Mouse (Mus musculus) MEL (cell line): Measurements from ENCODE around the gene Morn3. TPM values are rescaled to one million over a fixed set of nuclear protein-coding genes. Genes with fewer than 3 reads are reported as not detected.

Experiments
- DNase-seq: peaks from one replicate; pipeline ENCODE4 v3.0.0; 2011; ENCODE audit warnings: low read depth, low spot score
- H3K27ac ChIP-seq: 2 replicates; pipeline ENCODE4 v1.5.1; 2012; ENCODE audit warnings: low read depth, mild to moderate bottlenecking, control low read depth, low read length, moderate library complexity; ENCODE audit not compliant: control insufficient read depth
- H3K27me3 ChIP-seq, 2 experiments: fragments of 150-350 bp in 1 of 2; sonication (generic) in 1 of 2; 2 replicates each; pipeline ENCODE4 v1.6.1; 2012; ENCODE audit warnings: low read length in 2 of 2, mild to moderate bottlenecking in 2 of 2, improper control_type of control experiment in 1 of 2, moderate library complexity in 1 of 2; ENCODE audit not compliant: insufficient read depth in 2 of 2, control insufficient read depth in 1 of 2
- H3K36me3 ChIP-seq, 2 experiments: 2 replicates each; pipeline ENCODE4 v1.6.1; 2012 to 2014; ENCODE audit warnings: low read length in 2 of 2, improper control_type of control experiment in 1 of 2, inconsistent platforms in 1 of 2, mild to moderate bottlenecking in 1 of 2; ENCODE audit not compliant: insufficient read depth in 2 of 2, control insufficient read depth in 1 of 2
- H3K4me1 ChIP-seq, 2 experiments: fragments of 150-350 bp in 1 of 2; sonication (generic) in 1 of 2; 2 replicates each; pipeline ENCODE4 v1.6.1; 2012; ENCODE audit warnings: low read length in 2 of 2, improper control_type of control experiment in 1 of 2, mild to moderate bottlenecking in 1 of 2; ENCODE audit not compliant: insufficient read depth in 2 of 2, control insufficient read depth in 1 of 2
- H3K4me3 ChIP-seq, 2 experiments: fragments of 150-350 bp in 1 of 2; sonication (generic) in 1 of 2; 2 replicates each; pipeline ENCODE4 v1.5.1; 2012; ENCODE audit warnings: low read depth in 2 of 2, low read length in 2 of 2, mild to moderate bottlenecking in 2 of 2, moderate library complexity in 2 of 2, control low read depth in 1 of 2, improper control_type of control experiment in 1 of 2; ENCODE audit not compliant: control insufficient read depth in 1 of 2, insufficient read depth in 1 of 2
- H3K79me2 ChIP-seq: 2 replicates; pipeline ENCODE4 v1.6.1; 2012; ENCODE audit warnings: mild to moderate bottlenecking, low read length, moderate library complexity; ENCODE audit not compliant: control insufficient read depth, poor library complexity, insufficient read depth
- H3K9ac ChIP-seq: 2 replicates; pipeline ENCODE4 v1.6.1; 2012; ENCODE audit warnings: low read depth, mild to moderate bottlenecking, control low read depth, low read length, moderate library complexity; ENCODE audit not compliant: control insufficient read depth, poor library complexity, severe bottlenecking
- H3K9me3 ChIP-seq: fragments of 150-350 bp; sonication (generic); replicated peaks from 2 replicates; pipeline ENCODE4 v1.6.1; 2012; ENCODE audit warnings: mild to moderate bottlenecking, low read length, improper control_type of control experiment, moderate library complexity; ENCODE audit not compliant: insufficient read depth
- BHLHE40 ChIP-seq: IDR thresholded peaks from 2 replicates; pipeline ENCODE4 v1.6.1; 2012; ENCODE audit warnings: low read depth, mild to moderate bottlenecking, inconsistent platforms, low read length, improper control_type of control experiment, borderline replicate concordance
- CHD1 ChIP-seq: IDR thresholded peaks from 2 replicates; pipeline ENCODE4 v1.6.1; 2012; ENCODE audit warnings: low read depth, mild to moderate bottlenecking, inconsistent platforms, low read length, improper control_type of control experiment
- CHD2 ChIP-seq: IDR thresholded peaks from 2 replicates; pipeline ENCODE4 v1.6.1; 2011; ENCODE audit warnings: low read length, improper control_type of control experiment
- CTCF ChIP-seq, 3 experiments: IDR thresholded peaks in 2 of 3; conservative IDR thresholded peaks in 1 of 3; 2 replicates each; pipeline ENCODE4 v1.5.1; 2011 to 2012; ENCODE audit warnings: low read length in 3 of 3, low read depth in 2 of 3, mild to moderate bottlenecking in 2 of 3, improper control_type of control experiment in 1 of 3, inconsistent platforms in 1 of 3, mixed read lengths in 1 of 3, moderate library complexity in 1 of 3; ENCODE audit not compliant: control insufficient read depth in 1 of 3, insufficient read depth in 1 of 3, poor library complexity in 1 of 3, severe bottlenecking in 1 of 3
- E2F4 ChIP-seq: IDR thresholded peaks from 2 replicates; pipeline ENCODE4 v1.6.1; 2011; ENCODE audit warnings: low read depth, low read length, improper control_type of control experiment, borderline replicate concordance
- EP300 ChIP-seq, 2 experiments: IDR thresholded peaks; 2 replicates each; pipeline ENCODE4 v1.6.1; 2011; ENCODE audit warnings: improper control_type of control experiment in 2 of 2, low read length in 2 of 2, low read depth in 1 of 2, mild to moderate bottlenecking in 1 of 2
- ETS1 ChIP-seq: IDR thresholded peaks from 2 replicates; pipeline ENCODE4 v1.6.1; 2012; ENCODE audit warnings: low read depth, mild to moderate bottlenecking, inconsistent platforms, low read length, improper control_type of control experiment, moderate library complexity
- GATA1 ChIP-seq: IDR thresholded peaks from 2 replicates; pipeline ENCODE4 v1.6.1; 2011; ENCODE audit warnings: low read depth, low read length, improper control_type of control experiment
- HCFC1 ChIP-seq: IDR thresholded peaks from 2 replicates; pipeline ENCODE4 v1.6.1; 2012; ENCODE audit warnings: low read depth, mild to moderate bottlenecking, inconsistent platforms, low read length, improper control_type of control experiment, moderate library complexity
- KAT2A ChIP-seq: conservative IDR thresholded peaks from 2 replicates; pipeline ENCODE4 v1.6.1; 2012; ENCODE audit warnings: low read depth, low read length, improper control_type of control experiment, inconsistent platforms
- MAFK ChIP-seq: IDR thresholded peaks from 2 replicates; pipeline ENCODE4 v1.6.1; 2011; ENCODE audit warnings: low read depth, mild to moderate bottlenecking, low read length, improper control_type of control experiment, borderline replicate concordance
- MEF2A ChIP-seq: IDR thresholded peaks from 2 replicates; pipeline ENCODE4 v1.6.1; 2014; ENCODE audit warnings: low read depth, mild to moderate bottlenecking, inconsistent platforms, low read length, improper control_type of control experiment; ENCODE audit not compliant: poor library complexity, insufficient replicate concordance, severe bottlenecking; ENCODE audit errors: extremely low read depth
- MYB ChIP-seq: IDR thresholded peaks from 2 replicates; pipeline ENCODE4 v1.6.1; 2011; ENCODE audit warnings: mild to moderate bottlenecking, low read depth, low read length, improper control_type of control experiment
- MYC ChIP-seq: IDR thresholded peaks from 2 replicates; pipeline ENCODE4 v1.6.1; 2011; ENCODE audit warnings: low read depth, mild to moderate bottlenecking, low read length, improper control_type of control experiment, moderate library complexity
- NELFE ChIP-seq: IDR thresholded peaks from 2 replicates; pipeline ENCODE4 v1.6.1; 2011; ENCODE audit warnings: low read depth, low read length, improper control_type of control experiment
- NRF1 ChIP-seq: IDR thresholded peaks from 2 replicates; pipeline ENCODE4 v1.6.1; 2014; ENCODE audit warnings: low read depth, mild to moderate bottlenecking, inconsistent platforms, low read length, improper control_type of control experiment, moderate library complexity; ENCODE audit not compliant: poor library complexity, insufficient read depth, severe bottlenecking
- POLR2A ChIP-seq, 2 experiments: IDR thresholded peaks; 2 replicates each; pipeline ENCODE4 v1.6.1; 2011 to 2012; ENCODE audit warnings: low read length in 2 of 2, mild to moderate bottlenecking in 2 of 2, control low read depth in 1 of 2, improper control_type of control experiment in 1 of 2, low read depth in 1 of 2, moderate library complexity in 1 of 2; ENCODE audit not compliant: control insufficient read depth in 1 of 2, insufficient read depth in 1 of 2, poor library complexity in 1 of 2
- POLR2AphosphoS2 ChIP-seq: IDR thresholded peaks from 2 replicates; pipeline ENCODE4 v1.6.1; 2011; ENCODE audit warnings: low read length, improper control_type of control experiment
- POLR2AphosphoS5 ChIP-seq: IDR thresholded peaks from 2 replicates; pipeline ENCODE4 v1.6.1; 2012; ENCODE audit warnings: low read depth, borderline replicate concordance, mild to moderate bottlenecking, inconsistent platforms, low read length, moderate library complexity, mixed read lengths
- RAD21 ChIP-seq: IDR thresholded peaks from 2 replicates; pipeline ENCODE4 v1.6.1; 2011; ENCODE audit warnings: mild to moderate bottlenecking, low read depth, low read length, improper control_type of control experiment
- SIN3A ChIP-seq: IDR thresholded peaks from 2 replicates; pipeline ENCODE4 v1.6.1; 2012; ENCODE audit warnings: low read length, improper control_type of control experiment, inconsistent platforms
- TAL1 ChIP-seq: IDR thresholded peaks from 2 replicates; pipeline ENCODE4 v1.6.1; 2012; ENCODE audit warnings: mild to moderate bottlenecking, inconsistent platforms, low read length, moderate library complexity, mixed read lengths
- TBP ChIP-seq: IDR thresholded peaks from 2 replicates; pipeline ENCODE4 v1.8.0; 2011; ENCODE audit warnings: low read depth, low read length, improper control_type of control experiment
- TCF12 ChIP-seq: IDR thresholded peaks from 2 replicates; pipeline ENCODE4 v1.6.1; 2014; ENCODE audit warnings: low read depth, mild to moderate bottlenecking, inconsistent platforms, low read length, improper control_type of control experiment, moderate library complexity
- UBTF ChIP-seq: IDR thresholded peaks from 2 replicates; pipeline ENCODE4 v1.6.1; 2012; ENCODE audit warnings: low read depth, mild to moderate bottlenecking, inconsistent platforms, low read length, improper control_type of control experiment, moderate library complexity, borderline replicate concordance; ENCODE audit not compliant: insufficient read depth
- ZMIZ1 ChIP-seq: IDR thresholded peaks from 2 replicates; pipeline ENCODE4 v1.6.1; 2012; ENCODE audit warnings: low read depth, mild to moderate bottlenecking, inconsistent platforms, low read length, improper control_type of control experiment, moderate library complexity
- ZNF384 ChIP-seq: IDR thresholded peaks from 2 replicates; pipeline ENCODE4 v1.6.1; 2012; ENCODE audit warnings: low read depth, mild to moderate bottlenecking, inconsistent platforms, low read length, improper control_type of control experiment
- polyA plus RNA-seq, 2 experiments: library from polyadenylated mRNA; stranded (reverse) in 1 of 2; unstranded in 1 of 2; fragments of >175 nt in 1 of 2; fragments of >200 nt in 1 of 2; gene quantifications; 2 replicates each; pipeline versions ENCODE4 v1.2.1 to v1.2.4; 2012; ENCODE audit warnings: low replicate concordance in 2 of 2, low read depth in 1 of 2; ENCODE audit not compliant: insufficient read length in 2 of 2, insufficient read depth in 1 of 2, missing spikeins in 1 of 2
- total RNA-seq: library from RNA; depleted of rRNA; stranded (reverse); fragments of 300-350 nt; gene quantifications from 2 replicates; pipeline ENCODE4 v1.2.3, GENCODE M21; 2012

Morn3 gene
- total and polyA plus RNA-seq, 3 experiments: not detected

DNA sequence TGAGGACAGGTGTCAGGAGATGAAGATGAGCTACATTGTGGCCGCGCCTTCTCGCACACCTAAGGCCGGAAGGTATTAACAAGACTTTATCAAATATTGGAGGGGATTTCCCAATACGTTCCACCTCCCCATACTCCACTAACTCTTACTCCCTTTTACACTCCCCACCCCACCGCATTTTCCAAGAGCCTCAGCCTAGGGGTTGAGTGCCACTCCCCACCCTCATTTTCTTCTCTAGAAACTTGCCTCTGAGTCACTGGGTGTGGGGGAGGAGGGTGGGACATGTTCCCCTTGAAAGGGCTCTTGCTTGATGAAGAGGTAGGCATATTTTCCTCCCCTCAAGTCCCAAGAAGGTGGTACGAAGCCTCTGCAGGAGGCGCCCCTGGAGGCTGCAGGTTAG is 30.9 kb downstream of the Morn3 start:
- peak; percentile 39 for DNase-seq
- Histone ChIP-seq H3K4me1 (peaks cover 0 to 11% of the 10 kb centered on the region in 2 experiments; a peak in 2 of 4 replicates), H3K4me3 (peak overlapping the region; percentile 79 to 85), H3K9me3 (no peaks in the 10 kb centered on the region), H3K79me2 (peaks cover 6% of the 10 kb centered on the region), H3K36me3 (peaks cover 0 to 8% of the 10 kb centered on the region in 2 experiments; a peak in 2 of 4 replicates), H3K27me3 (no peaks in the 10 kb centered on the region), H3K27ac (no peak overlapping the region), H3K9ac (peak overlapping the region; percentile 94)
- TF ChIP-seq MEF2A: no peak
- TF ChIP-seq SIN3A: no peak
- TF ChIP-seq RAD21: no peak
- TF ChIP-seq EP300 (IDR thresholded peaks at IDR 0.05; ENCODE audit: low read depth in 1 of 2, low read length in 2 of 2): no peak
- TF ChIP-seq NELFE: no peak

DNA sequence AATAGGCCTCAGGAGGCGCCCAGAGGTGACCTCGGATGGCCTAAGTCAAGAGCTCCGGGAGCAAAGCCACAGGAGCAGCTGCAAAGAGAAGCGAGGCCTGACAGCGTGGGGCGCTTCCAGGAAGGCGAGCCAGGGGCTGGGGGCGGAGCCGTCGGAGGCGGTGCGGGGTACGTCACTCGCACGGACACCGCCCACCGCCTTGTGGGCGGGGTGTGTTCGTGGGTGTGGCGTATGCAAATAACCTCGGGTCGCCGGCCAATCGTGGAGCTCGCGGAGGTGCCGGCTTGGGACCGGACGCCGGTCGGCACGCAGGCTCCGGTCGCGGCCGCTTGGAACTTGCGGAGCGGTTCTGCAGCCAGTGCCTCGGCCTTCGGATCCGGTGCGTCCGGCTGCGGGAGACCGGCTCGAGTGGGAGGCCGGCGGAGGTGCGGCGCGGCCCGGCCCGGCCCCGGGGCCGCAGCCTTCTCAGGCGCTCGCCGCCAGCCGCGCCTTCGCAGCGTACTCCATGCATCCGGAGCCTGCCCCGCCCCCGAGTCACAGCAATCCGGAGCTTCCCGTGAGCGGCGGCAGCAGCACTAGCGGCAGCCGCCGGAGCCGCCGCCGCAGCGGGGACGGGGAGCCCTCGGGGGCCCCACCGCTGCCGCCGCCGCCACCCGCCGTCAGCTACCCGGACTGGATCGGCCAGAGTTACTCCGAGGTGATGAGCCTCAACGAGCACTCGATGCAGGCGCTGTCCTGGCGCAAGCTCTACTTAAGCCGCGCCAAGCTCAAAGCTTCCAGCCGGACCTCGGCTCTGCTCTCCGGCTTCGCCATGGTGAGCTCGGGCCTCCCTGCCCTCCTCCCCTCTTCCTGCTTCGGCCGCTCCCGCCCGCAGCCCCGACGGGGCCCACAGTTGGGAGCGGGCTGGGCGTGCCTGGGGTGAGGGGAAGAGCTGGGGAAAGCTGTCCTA is 31.8 kb downstream of the Morn3 start, which contains the start of gene Orai1:
Orai1 (plus strand) TSS at position 322 of the 949 bp plus-strand sequence.
- H3K36me3 ChIP-seq: peaks cover 0 to 8% of the 10 kb centered on the region in 2 experiments; a peak in 2 of 4 replicates
- DNase-seq: peak; percentile 98
- H3K27ac ChIP-seq: peak within 1 kb of the TSS; percentile 75
- H3K79me2 ChIP-seq: peaks cover 6% of the 10 kb centered on the region
- no peaks in the 10 kb centered on the region for H3K27me3 ChIP-seq
- peak within 1 kb of the TSS; percentile 79 to 85 for H3K4me3 ChIP-seq
- H3K9me3 ChIP-seq: no peaks in the 10 kb centered on the region
- peaks cover 0 to 11% of the 10 kb centered on the region in 2 experiments; a peak in 2 of 4 replicates for H3K4me1 ChIP-seq
- H3K9ac ChIP-seq: peak within 1 kb of the TSS; percentile 94
- TF ChIP-seq BHLHE40 (no peak), MEF2A (0 out of 2 replicates have a peak, but pooled peaks have one; percentile 25), POLR2AphosphoS2 (peak; percentile 98), E2F4 (no peak), HCFC1 (peak; percentile 69), ETS1 (peak; percentile 27), RAD21 (no peak), NELFE (peak; percentile 93), GATA1 (no peak), ZMIZ1 (peak; percentile 82), EP300 (IDR thresholded peaks at IDR 0.05; ENCODE audit: low read depth in 1 of 2, low read length in 2 of 2) (0 out of 4 replicates have a peak, but pooled peaks have one; percentile 3 to 6), NRF1 (peak; percentile 44; the same call in 1 of the 2 replicates), POLR2A (IDR thresholded peaks at IDR 0.05; ENCODE audit: control insufficient read depth in 1 of 2, insufficient read depth in 1 of 2, low read depth in 1 of 2, low read length in 2 of 2, poor library complexity in 1 of 2) (peak; percentile 47 to 91; a peak in 3 of 4 replicates), CHD2 (no peak), UBTF (peak; percentile 86; the same call in 1 of the 2 replicates), POLR2AphosphoS5 (no peak), MAFK (no peak), MYB (no peak), MYC (no peak; the same call in 1 of the 2 replicates), CHD1 (no peak), TAL1 (no peak), CTCF (IDR thresholded peaks at IDR 0.05 in 2 of 3, conservative IDR thresholded peaks at IDR 0.05 in 1 of 3; ENCODE audit: control insufficient read depth in 1 of 3, insufficient read depth in 1 of 3, low read depth in 2 of 3, low read length in 3 of 3, poor library complexity in 1 of 3, severe bottlenecking in 1 of 3) (no peak), TCF12 (peak; percentile 80), ZNF384 (no peak), KAT2A (no peak; the same call in 1 of the 2 replicates), TBP (peak; percentile 85)
